ENCODE assay signal across 7 mouse cellular contexts in genomic region chr4:119223696-119224095, GRCm38 (mm10). TPM values are rescaled to one million over a fixed set of nuclear protein-coding genes. Genes with fewer than 3 reads are reported as not detected.
DNase-seq lines count a peak whose midpoint lies in the region; TF ChIP-seq lines count a peak whose summit lies in the region.

No protein-coding gene starts in this region.

- H3K9ac ChIP-seq in ES-E14 (ENCODE audit: insufficient read depth, low read depth, low read length, poor library complexity, severe bottlenecking): no peak overlapping the region

- peak; percentile 43 to 71 for DNase-seq in layer of hippocampus, adult 18-20 months (ENCODE audit: low spot score in 2 of 2)
- DNase-seq in layer of hippocampus, postnatal 25 days (ENCODE audit: extremely low spot score in 1 of 2, low spot score in 1 of 2): no peak
- DNase-seq in ES-E14 (ENCODE audit: low read depth, low spot score): peak; percentile 68
- DNase-seq in kidney, adult 2 months: peak; percentile 45
- peak; percentile 29 for DNase-seq in lung, postnatal 25 days (ENCODE audit: low spot score)
- no peak for DNase-seq in gastrocnemius, postnatal 4 days (ENCODE audit: low spot score in 2 of 2)

- in situ Hi-C loops in ES-E14 (cut with MboI; ENCODE audit: low sequenced_read_pairs in 2 of 2, unreplicated experiment in 2 of 2): no loop called here

- no peaks in the 10 kb centered on the region for H3K27me3 ChIP-seq in kidney, adult 2 months (replicated peaks; ENCODE audit: control insufficient read depth, insufficient read depth, low read length)

- H3K4me1 ChIP-seq in ES-E14 (ENCODE audit: control insufficient read depth in 2 of 2, insufficient read depth in 2 of 2, low read length in 2 of 2, poor library complexity in 1 of 2): 0 out of 4 replicates have a peak, but pooled peaks cover 0 to 2% of the 10 kb centered on the region in 2 experiments
- no peaks in the 10 kb centered on the region for H3K4me1 ChIP-seq in bone marrow macrophage, adult 2 months (ENCODE audit: control insufficient read depth, insufficient read depth, low read length)
- no peaks in the 10 kb centered on the region for H3K4me1 ChIP-seq in kidney, adult 2 months (ENCODE audit: control insufficient read depth, insufficient read depth, low read length)

- peaks cover 23% of the 10 kb centered on the region for H3K36me3 ChIP-seq in ES-E14 (ENCODE audit: control insufficient read depth, insufficient read depth, low read length, poor library complexity, severe bottlenecking)
- H3K36me3 ChIP-seq in kidney, adult 2 months (ENCODE audit: control insufficient read depth, insufficient read depth, low read length): peaks cover 2% of the 10 kb centered on the region; the same call in 1 of the 2 replicates

- H3K27ac ChIP-seq in ES-E14 (ENCODE audit: insufficient read depth, low read depth, low read length, poor library complexity, severe bottlenecking): no peak overlapping the region
- no peak overlapping the region for H3K27ac ChIP-seq in bone marrow macrophage, adult 2 months (ENCODE audit: insufficient read depth, low read depth, low read length)
- no peak overlapping the region for H3K27ac ChIP-seq in kidney, adult 2 months (ENCODE audit: insufficient read depth, low read depth, low read length)

- H3K9me3 ChIP-seq in ES-E14 (ENCODE audit: control insufficient read depth, insufficient read depth, low read depth, low read length): no peaks in the 10 kb centered on the region

- H3K4me3 ChIP-seq in ES-E14 (ENCODE audit: insufficient read depth in 1 of 2, low read depth in 1 of 2, low read length in 2 of 2, poor library complexity in 1 of 2, severe bottlenecking in 1 of 2): no peak overlapping the region
- no peak overlapping the region for H3K4me3 ChIP-seq in bone marrow macrophage, adult 2 months (ENCODE audit: insufficient read depth, low read length)
- no peak overlapping the region for H3K4me3 ChIP-seq in kidney, adult 2 months (ENCODE audit: insufficient read depth, low read depth, low read length)

- no peak for TF ChIP-seq POLR2A in bone marrow macrophage, adult 2 months (IDR thresholded peaks at IDR 0.05; ENCODE audit: borderline replicate concordance, low read depth, low read length)
- TF ChIP-seq POLR2A in kidney, adult 2 months (IDR thresholded peaks at IDR 0.05; ENCODE audit: low read depth, low read length): no peak

- WGBS in kidney, adult 2 months: 79% methylated on average over 1 of the region's 1 CpGs

- TF ChIP-seq CTCF in bone marrow macrophage, adult 2 months (IDR thresholded peaks at IDR 0.05; ENCODE audit: low read depth, low read length): peak; percentile 48; the same call in 1 of the 2 replicates
- peak; percentile 82 for TF ChIP-seq CTCF in kidney, adult 2 months (conservative IDR thresholded peaks at IDR 0.05; ENCODE audit: insufficient read depth, insufficient read length, low read depth, low read length)

TF ChIP-seq in ES-E14, 5 proteins besides CTCF, POLR2A, EP300 and RAD21:
- TF ChIP-seq ZNF384 (IDR thresholded peaks at IDR 0.05; ENCODE audit: low read depth, low read length) (peak; percentile 4), ZC3H11A (IDR thresholded peaks at IDR 0.05; ENCODE audit: borderline replicate concordance, low read depth, low read length) (0 out of 2 replicates have a peak, but pooled peaks have one; percentile 36), CHD2 (IDR thresholded peaks at IDR 0.05; ENCODE audit: low read depth, low read length) (no peak), MAFK (IDR thresholded peaks at IDR 0.05; ENCODE audit: insufficient read depth, low read depth, low read length) (no peak), HCFC1 (IDR thresholded peaks at IDR 0.05; ENCODE audit: borderline replicate concordance, insufficient read depth, low read length) (no peak)

RNA-seq across cellular contexts. Expression of gene Tmem269, which starts 5.7 kb away (rescaled TPM):
- total RNA-seq in layer of hippocampus, adult 18-20 months (2021): under 1 TPM; 0.74 to 0.87 TPM
- under 1 TPM in 1 of 2 experiments, not detected in 1; 0.34 TPM for total RNA-seq in layer of hippocampus, postnatal 25 days (2021)
- total RNA-seq in ES-E14 (2012; rRNA removed): not detected in 2 replicates
- polyA plus RNA-seq in bone marrow macrophage, adult 2 months (2012; ENCODE audit: insufficient read depth, insufficient read length, missing spikeins): not detected in 2 replicates
- 0.13 and 0.29 TPM in 2 replicates for polyA plus RNA-seq in kidney, adult 2 months (2012; rRNA removed)
- total RNA-seq in gastrocnemius, postnatal 4 days (2021): not detected

RNA-seq across cellular contexts. Expression of gene AU022252, which starts 8.8 kb away (rescaled TPM):
- total RNA-seq in layer of hippocampus, adult 18-20 months (2021): 10 to 100 TPM; 29.3 to 36.5 TPM
- 10 to 100 TPM; 32.4 to 36.7 TPM for total RNA-seq in layer of hippocampus, postnatal 25 days (2021)
- 17.1 and 18.3 TPM in 2 replicates for total RNA-seq in ES-E14 (2012; rRNA removed)
- 7.0 and 9.7 TPM in 2 replicates for polyA plus RNA-seq in bone marrow macrophage, adult 2 months (2012; ENCODE audit: insufficient read depth, insufficient read length, missing spikeins)
- 9.9 and 11.8 TPM in 2 replicates for polyA plus RNA-seq in kidney, adult 2 months (2012; rRNA removed)
- 10 to 100 TPM; 21.2 to 21.3 TPM for total RNA-seq in gastrocnemius, postnatal 4 days (2021)

RNA-seq across cellular contexts. Expression of gene P3h1, which starts 9.0 kb away (rescaled TPM):
- 1 to 10 TPM; 7.7 to 8.5 TPM for total RNA-seq in layer of hippocampus, adult 18-20 months (2021)
- 1 to 10 TPM; 7.5 to 7.7 TPM for total RNA-seq in layer of hippocampus, postnatal 25 days (2021)
- total RNA-seq in ES-E14 (2012; rRNA removed): 61.9 and 113 TPM in 2 replicates
- polyA plus RNA-seq in bone marrow macrophage, adult 2 months (2012; ENCODE audit: insufficient read depth, insufficient read length, missing spikeins): 12.2 and 13.1 TPM in 2 replicates
- polyA plus RNA-seq in kidney, adult 2 months (2012; rRNA removed): 16.0 and 18.0 TPM in 2 replicates
- total RNA-seq in gastrocnemius, postnatal 4 days (2021): 10 to 100 TPM; 45.6 to 49.3 TPM

RNA-seq across cellular contexts. Expression of gene Svbp, which starts 28.6 kb away (rescaled TPM):
- 10 to 100 TPM; 15.4 to 17.5 TPM for total RNA-seq in layer of hippocampus, adult 18-20 months (2021)
- 10 to 100 TPM; 17.3 to 20.1 TPM for total RNA-seq in layer of hippocampus, postnatal 25 days (2021)
- total RNA-seq in ES-E14 (2012; rRNA removed): 29.9 and 33.0 TPM in 2 replicates
- 36.6 and 41.1 TPM in 2 replicates for polyA plus RNA-seq in bone marrow macrophage, adult 2 months (2012; ENCODE audit: insufficient read depth, insufficient read length, missing spikeins)
- 29.2 and 35.4 TPM in 2 replicates for polyA plus RNA-seq in kidney, adult 2 months (2012; rRNA removed)
- 10 to 100 TPM; 61.1 to 64.6 TPM for total RNA-seq in gastrocnemius, postnatal 4 days (2021)

RNA-seq across cellular contexts. Expression of gene Cldn19, which starts 31.5 kb away (rescaled TPM):
- under 1 TPM; 0.13 to 0.40 TPM for total RNA-seq in layer of hippocampus, adult 18-20 months (2021)
- under 1 TPM; 0.32 to 0.33 TPM for total RNA-seq in layer of hippocampus, postnatal 25 days (2021)
- 0.18 and 0.63 TPM in 2 replicates for total RNA-seq in ES-E14 (2012; rRNA removed)
- not detected in 2 replicates for polyA plus RNA-seq in bone marrow macrophage, adult 2 months (2012; ENCODE audit: insufficient read depth, insufficient read length, missing spikeins)
- 83.6 and 95.0 TPM in 2 replicates for polyA plus RNA-seq in kidney, adult 2 months (2012; rRNA removed)
- total RNA-seq in gastrocnemius, postnatal 4 days (2021): 10 to 100 TPM; 15.4 to 19.0 TPM

Comparison
In these comparisons a context has a peak if more than half of its experiments do, and no peak if none do; other contexts are left out.
1. DNase-seq: peak in layer of hippocampus, adult 18-20 months (2 of 2), ES-E14 (single experiment), kidney, adult 2 months (single experiment) and lung, postnatal 25 days (single experiment); none in layer of hippocampus, postnatal 25 days (0 of 2) and gastrocnemius, postnatal 4 days (0 of 2).